Comparison of ENCODE assay signal across 10 mouse cellular contexts in the genomic region with DNA sequence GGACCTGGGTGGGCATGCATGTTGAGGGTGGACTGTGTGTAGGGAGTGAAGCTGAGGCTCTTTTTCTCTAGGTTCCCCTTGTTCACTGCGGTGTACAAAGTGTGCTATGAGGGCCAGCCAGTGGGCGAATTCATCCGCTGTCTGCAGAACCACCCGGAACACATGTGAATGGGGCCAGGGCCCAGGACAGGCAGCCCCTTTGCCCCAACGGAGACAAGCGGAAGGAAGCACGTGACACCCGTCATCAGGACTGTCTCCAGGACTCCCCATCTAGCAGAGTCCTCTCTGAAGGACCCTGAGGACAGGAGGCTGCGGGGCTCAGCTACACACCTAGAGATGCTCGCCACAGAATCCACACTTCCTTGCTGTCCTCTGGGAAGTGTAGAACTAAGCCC. TPM values are rescaled to one million over a fixed set of nuclear protein-coding genes. Genes with fewer than 3 reads are reported as not detected.
DNase-seq lines count a peak whose midpoint lies in the region; ATAC-seq and TF ChIP-seq lines count a peak whose summit lies in the region.
"Had no signal": no experiment of that assay in that cellular context is flagged by ENCODE, and none has a peak within 500 bp of the region (broad histone marks: within the 10 kb centered on the region; RNA-seq: fewer than 3 reads in every experiment).

No protein-coding gene starts in this region.

- no peak for TF ChIP-seq CTCF in stomach, postnatal 0 days (IDR thresholded peaks at IDR 0.05; ENCODE audit: low read depth)

- H3K36me3 ChIP-seq in limb, embryonic 13.5 days, result peaks cover 33% of the 10 kb centered on the region
- H3K36me3 ChIP-seq in stomach, postnatal 0 days (ENCODE audit: control insufficient read depth, insufficient read depth, low read length), result no peaks in the 10 kb centered on the region

- H3K4me2 ChIP-seq in limb, embryonic 13.5 days (replicated peaks), result no peak overlapping the region
- H3K4me2 ChIP-seq in stomach, postnatal 0 days (replicated peaks; ENCODE audit: low read depth), result no peak overlapping the region

- H3K9ac ChIP-seq in limb, embryonic 13.5 days, result 0 out of 2 replicates have a peak overlapping the region, but pooled peaks have one; percentile 35
- H3K9ac ChIP-seq in stomach, postnatal 0 days (ENCODE audit: low read length), result no peak overlapping the region

- peak; percentile 95 for DNase-seq in heart, adult 11 months
- DNase-seq in heart, postnatal 4 days, result no peak
- DNase-seq in right cerebral cortex, postnatal 14 days, result peak; percentile 33
- DNase-seq in right cerebral cortex, postnatal 25 days, result no peak
- DNase-seq in stomach, postnatal 0 days (ENCODE audit: low spot score), result no peak
- DNase-seq in frontal cortex, postnatal 36 days (ENCODE audit: low spot score in 2 of 2), result no peak
- no peak for DNase-seq in adrenal gland, adult 8-10 months

- no peaks in the 10 kb centered on the region for H3K27me3 ChIP-seq in limb, embryonic 13.5 days
- H3K27me3 ChIP-seq in stomach, postnatal 0 days (ENCODE audit: control insufficient read depth, insufficient read depth, low read length), result no peaks in the 10 kb centered on the region

- TF ChIP-seq EP300 in stomach, postnatal 0 days (optimal IDR thresholded peaks at IDR 0.05), result no peak

- no peak overlapping the region for H3K4me3 ChIP-seq in limb, embryonic 13.5 days
- H3K4me3 ChIP-seq in stomach, postnatal 0 days (ENCODE audit: low read depth, low read length), result no peak overlapping the region

- WGBS in limb, embryonic 13.5 days, result 79% methylated on average over 10 of the region's 10 CpGs
- 69% methylated on average over 10 of the region's 10 CpGs for whole genome bisulfite sequencing in stomach, postnatal 0 days

- ATAC-seq in limb, embryonic 13.5 days (ENCODE audit: low FRiP score, low read depth), result no peak
- ATAC-seq in stomach, postnatal 0 days (ENCODE audit: low FRiP score, low TSS enrichment), result no peak

- H3K9me3 ChIP-seq in limb, embryonic 13.5 days, result no peaks in the 10 kb centered on the region
- H3K9me3 ChIP-seq in stomach, postnatal 0 days (ENCODE audit: control insufficient read depth, low read length), result no peaks in the 10 kb centered on the region
- H3K9me3 ChIP-seq: G1E had no signal

- H3K27ac ChIP-seq in limb, embryonic 13.5 days, result no peak overlapping the region
- peak overlapping the region; percentile 90 for H3K27ac ChIP-seq in stomach, postnatal 0 days (replicated peaks)

- H3K4me1 ChIP-seq in limb, embryonic 13.5 days, result peaks cover 27% of the 10 kb centered on the region
- H3K4me1 ChIP-seq in stomach, postnatal 0 days (replicated peaks; ENCODE audit: control insufficient read depth, insufficient read depth), result peaks cover 11% of the 10 kb centered on the region; the same call in 1 of the 2 replicates

RNA-seq across cellular contexts. Expression of a gene that starts 2.3 kb away (rescaled TPM):
- 100 to 1,000 TPM; 150 to 159 TPM for total RNA-seq in heart, postnatal 4 days (2021)
- 139 and 143 TPM in 2 replicates for polyA plus RNA-seq in limb, embryonic 13.5 days (2015; fragmentation: Nextera tagmentation; extraction: Ambion mirVana)
- polyA plus RNA-seq in stomach, postnatal 0 days (2015; fragmentation: Nextera tagmentation; extraction: Ambion mirVana), result 199 and 206 TPM in 2 replicates
- total RNA-seq in adrenal gland, adult 8-10 months (2022), result 100 to 1,000 TPM; 200 to 304 (median 253) TPM

RNA-seq across cellular contexts. Expression of a gene that starts 5.8 kb away (rescaled TPM):
- total RNA-seq in heart, postnatal 4 days (2021), result 10 to 100 TPM; 24.5 to 26.4 TPM
- polyA plus RNA-seq in limb, embryonic 13.5 days (2015; fragmentation: Nextera tagmentation; extraction: Ambion mirVana), result 0.27 and 0.55 TPM in 2 replicates
- polyA plus RNA-seq in stomach, postnatal 0 days (2015; fragmentation: Nextera tagmentation; extraction: Ambion mirVana), result 6.8 and 7.9 TPM in 2 replicates
- total RNA-seq in adrenal gland, adult 8-10 months (2022), result 100 to 1,000 TPM; 189 to 666 (median 461) TPM
- total RNA-seq: G1E had no signal
- polyA plus RNA-seq: G1E had no signal

RNA-seq across cellular contexts. Expression of a gene that starts 17.8 kb away (rescaled TPM):
- total RNA-seq in heart, postnatal 4 days (2021), result 1 to 10 TPM; 3.7 to 4.8 TPM
- not detected in 2 replicates for polyA plus RNA-seq in limb, embryonic 13.5 days (2015; fragmentation: Nextera tagmentation; extraction: Ambion mirVana)
- polyA plus RNA-seq in stomach, postnatal 0 days (2015; fragmentation: Nextera tagmentation; extraction: Ambion mirVana), result 1.0 and 2.5 TPM in 2 replicates
- 10 to 100 TPM; 30.4 to 55.2 (median 34.8) TPM for total RNA-seq in adrenal gland, adult 8-10 months (2022)
- polyA plus RNA-seq: intestine, embryonic 14.5 days had no signal

RNA-seq across cellular contexts. Expression of a gene that starts 21.2 kb away (rescaled TPM):
- 10 to 100 TPM; 46.5 to 47.7 TPM for total RNA-seq in heart, postnatal 4 days (2021)
- 54.0 and 58.7 TPM in 2 replicates for polyA plus RNA-seq in limb, embryonic 13.5 days (2015; fragmentation: Nextera tagmentation; extraction: Ambion mirVana)
- polyA plus RNA-seq in stomach, postnatal 0 days (2015; fragmentation: Nextera tagmentation; extraction: Ambion mirVana), result 10.9 and 11.6 TPM in 2 replicates
- total RNA-seq in adrenal gland, adult 8-10 months (2022), result 10 to 100 TPM; 45.2 to 90.5 (median 62.8) TPM

RNA-seq across cellular contexts. Expression of a gene that starts 49.6 kb away (rescaled TPM):
- 10 to 100 TPM; 29.3 to 31.3 TPM for total RNA-seq in heart, postnatal 4 days (2021)
- polyA plus RNA-seq in limb, embryonic 13.5 days (2015; fragmentation: Nextera tagmentation; extraction: Ambion mirVana), result 80.6 and 85.0 TPM in 2 replicates
- polyA plus RNA-seq in stomach, postnatal 0 days (2015; fragmentation: Nextera tagmentation; extraction: Ambion mirVana), result 32.2 and 33.6 TPM in 2 replicates
- total RNA-seq in adrenal gland, adult 8-10 months (2022), result 10 to 100 TPM; 58.2 to 67.4 (median 59.8) TPM

Comparison
In these comparisons a context has a peak if more than half of its experiments do, and no peak if none do; other contexts are left out.
1. DNase-seq: peak in heart, adult 11 months (single experiment) and right cerebral cortex, postnatal 14 days (single experiment); none in heart, postnatal 4 days (single experiment), right cerebral cortex, postnatal 25 days (single experiment), stomach, postnatal 0 days (single experiment), frontal cortex, postnatal 36 days (0 of 2) and adrenal gland, adult 8-10 months (single experiment).
2. RNA of a gene that starts 5.8 kb away (total RNA-seq): 189 to 666 TPM in adrenal gland, adult 8-10 months; 24.5 to 26.4 TPM in heart, postnatal 4 days; every median in the first group is over 4 times any median in the second.
3. RNA of a gene that starts 17.8 kb away (total RNA-seq): 30.4 to 55.2 TPM in adrenal gland, adult 8-10 months; 3.7 to 4.8 TPM in heart, postnatal 4 days; every median in the first group is over 4 times any median in the second.